Mouse (Mus musculus): Measurements from ENCODE around the gene Hoxa6.

DNA sequence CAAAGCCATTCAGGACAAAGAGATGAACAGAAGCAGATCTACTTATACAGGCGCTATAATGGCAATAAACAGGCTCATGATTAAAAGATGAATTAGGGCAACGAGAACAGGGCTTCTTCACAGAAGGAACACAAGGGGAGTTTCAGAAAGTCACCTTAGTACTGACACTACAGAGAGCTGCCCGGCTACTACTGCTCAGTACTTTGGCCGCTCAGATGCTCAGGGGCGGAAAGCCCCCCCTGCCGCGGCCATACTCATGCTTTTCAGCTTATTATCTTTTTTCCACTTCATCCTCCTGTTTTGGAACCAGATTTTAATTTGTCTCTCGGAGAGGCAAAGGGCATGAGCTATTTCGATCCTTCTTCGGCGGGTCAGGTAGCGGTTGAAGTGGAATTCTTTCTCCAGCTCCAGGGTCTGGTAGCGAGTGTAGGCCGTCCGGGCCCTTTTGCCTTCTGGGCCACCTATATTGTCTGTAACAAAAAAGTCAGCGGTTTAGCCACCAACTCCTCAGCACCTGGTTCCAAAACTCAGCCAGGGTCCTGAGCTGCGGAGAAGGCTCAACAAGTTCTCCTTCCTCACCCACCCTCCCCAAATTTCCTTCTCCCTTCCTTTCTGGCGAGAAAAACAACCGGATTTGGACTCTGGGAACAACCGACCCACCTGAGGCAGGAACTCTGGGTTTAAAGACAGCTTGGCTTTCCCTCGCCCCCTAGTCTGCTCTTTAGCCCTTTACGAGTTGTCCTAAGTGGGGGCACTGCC lies 6.0 kb downstream of the Hoxa6 start:
- no peak for TF ChIP-seq CTCF (IDR thresholded peaks at IDR 0.05)
- no peak for TF ChIP-seq EP300 (IDR thresholded peaks at IDR 0.05)
